Mouse (Mus musculus) heart, postnatal 10 days (tissue): ENCODE data around the gene Mpc2. TPM values are rescaled to one million over a fixed set of nuclear protein-coding genes. Genes with fewer than 3 reads are reported as not detected.

ENCODE experiments used
- DNase-seq, 2 experiments: peaks; one replicate each; pipeline ENCODE4 v3.0.0; 2021
- intact Hi-C: fragments of 180-260 bp; cut with DNase I; formaldehyde crosslinking; loops from one replicate; pipeline ENCODE4 v1.15.1; 2025
- total RNA-seq, 2 experiments: library from RNA; stranded (reverse); gene quantifications; 2 replicates each; pipeline ENCODE4 v1.2.3; 2021

Mpc2 gene
- 100 to 1,000 TPM; 403 to 412 TPM for total RNA-seq

- DNase-seq = peak; percentile 100
- intact Hi-C loops = loop anchor here (5.0 to 10.0 kb wide), 5 partner anchors 127 to 544 kb away; partner anchors contain the start of genes Pou2f1 and Tiprl
Observed at GRCm38 (mm10) chr1:165460360-165460800, at the start of gene Mpc2, which contains the start of gene Dcaf6. Mpc2 (plus strand) TSS chr1:165460637. Dcaf6 (minus strand) TSS chr1:165460475.

GRCm38 (mm10) chr1:165421357-165421915, 39.0 kb upstream of the Mpc2 start:
- no peak for DNase-seq
- intact Hi-C loops = no loop called here

- no peak for DNase-seq
Observed at GRCm38 (mm10) chr1:165426254-165426653, 34.2 kb upstream of the Mpc2 start.

GRCm38 (mm10) chr1:165432883-165433282, 27.6 kb upstream of the Mpc2 start:
- intact Hi-C loops = no loop called here
- DNase-seq = no peak

More at GRCm38 (mm10) chr1:165426254-165426653, 34.2 kb upstream of the Mpc2 start:
- intact Hi-C loops = no loop called here

GRCm38 (mm10) chr1:165438289-165439021, 22.0 kb upstream of the Mpc2 start:
- intact Hi-C loops = no loop called here
- no peak for DNase-seq

GRCm38 (mm10) chr1:165440788-165441187, 19.6 kb upstream of the Mpc2 start:
- no peak for DNase-seq
- intact Hi-C loops = no loop called here

- no peak for DNase-seq
- intact Hi-C loops = no loop called here
Observed at GRCm38 (mm10) chr1:165441201-165441600, 19.2 kb upstream of the Mpc2 start.

- DNase-seq = no peak
- intact Hi-C loops = no loop called here
Observed at GRCm38 (mm10) chr1:165441719-165442118, 18.7 kb upstream of the Mpc2 start.

GRCm38 (mm10) chr1:165459041-165459502, 1.4 kb upstream of the Mpc2 start:
- intact Hi-C loops = no loop called here
- no peak for DNase-seq

- DNase-seq = peak; percentile 78 to 83
- intact Hi-C loops = loop anchor here (5.0 to 10.0 kb wide), 5 partner anchors 128 to 545 kb away; partner anchors contain the start of genes Pou2f1 and Tiprl
Observed at GRCm38 (mm10) chr1:165459503-165460181, 795 bp upstream of the Mpc2 start.

GRCm38 (mm10) chr1:165460801-165461377, 452 bp downstream of the Mpc2 start:
- DNase-seq = peak; percentile 99
- intact Hi-C loops = loop anchor here (5.0 to 10.0 kb wide), 5 partner anchors 126 to 544 kb away; partner anchors contain the start of genes Pou2f1 and Tiprl

GRCm38 (mm10) chr1:165461681-165462080, 1.2 kb downstream of the Mpc2 start:
- peak; percentile 50 to 55 for DNase-seq
- intact Hi-C loops = loop anchor here (5.0 to 10.0 kb wide), 5 partner anchors 126 to 543 kb away; partner anchors contain the start of genes Pou2f1 and Tiprl

- no peak for DNase-seq
- intact Hi-C loops = loop anchor here (5.0 to 10.0 kb wide), 5 partner anchors 124 to 542 kb away; partner anchors contain the start of genes Pou2f1 and Tiprl
Observed at GRCm38 (mm10) chr1:165462861-165463260, 2.4 kb downstream of the Mpc2 start.

- intact Hi-C loops = loop anchor here (5.0 to 10.0 kb wide), 5 partner anchors 123 to 540 kb away; partner anchors contain the start of genes Pou2f1 and Tiprl
- DNase-seq = no peak
Observed at GRCm38 (mm10) chr1:165464574-165464973, 4.1 kb downstream of the Mpc2 start.

GRCm38 (mm10) chr1:165468971-165469370, 8.5 kb downstream of the Mpc2 start:
- no peak for DNase-seq
- intact Hi-C loops = loop anchor here (10.0 kb wide), 2 partner anchors 266 to 536 kb away; partner anchors contain the start of gene Pou2f1

GRCm38 (mm10) chr1:165469717-165470116, 9.3 kb downstream of the Mpc2 start:
- intact Hi-C loops = loop anchor here (10.0 kb wide), 2 partner anchors 265 to 535 kb away; partner anchors contain the start of gene Pou2f1
- no peak for DNase-seq

- intact Hi-C loops = no loop called here
- DNase-seq = no peak
Observed at GRCm38 (mm10) chr1:165471490-165471889, 11.1 kb downstream of the Mpc2 start.

- intact Hi-C loops = no loop called here
- no peak for DNase-seq
Observed at GRCm38 (mm10) chr1:165484688-165485233, 24.3 kb downstream of the Mpc2 start, which contains the start of gene Adcy10. Adcy10 (plus strand) TSS chr1:165485183.

GRCm38 (mm10) chr1:165486108-165486507, 25.7 kb downstream of the Mpc2 start:
- intact Hi-C loops = no loop called here

GRCm38 (mm10) chr1:165489197-165489596, 28.8 kb downstream of the Mpc2 start:
- no peak for DNase-seq
- intact Hi-C loops = no loop called here

More at GRCm38 (mm10) chr1:165486108-165486507, 25.7 kb downstream of the Mpc2 start:
- no peak for DNase-seq
